Mouse (Mus musculus) limb, embryonic 11.5 days (tissue): ENCODE data around the gene Ilkap. TPM values are rescaled to one million over a fixed set of nuclear protein-coding genes. Genes with fewer than 3 reads are reported as not detected.

Experiments
- ATAC-seq: fragments of 200-750 bp; cut with Nextera tagmentation; 2 replicates; pipeline ENCODE4 v1.8.0; 2017; ENCODE audit warnings: low read depth; ENCODE audit not compliant: insufficient number of reproducible peaks, low FRiP score, low TSS enrichment
- DNase-seq: peaks from one replicate; pipeline ENCODE4 v3.0.0-alpha.2; 2015; ENCODE audit warnings: low spot score
- H3K27ac ChIP-seq: fragments of 300-500 bp; sonication (generic); replicated peaks from 2 replicates; pipeline ENCODE4 v1.5.1; 2014; ENCODE audit warnings: low read depth, mild to moderate bottlenecking, low read length
- H3K27me3 ChIP-seq: fragments of 300-500 bp; sonication (generic); 2 replicates; pipeline ENCODE4 v1.6.1; 2014; ENCODE audit warnings: mild to moderate bottlenecking, low read length, mixed read lengths; ENCODE audit not compliant: control insufficient read depth, insufficient read depth
- H3K36me3 ChIP-seq: fragments of 300-500 bp; sonication (generic); 2 replicates; pipeline ENCODE4 v1.6.1; 2014; ENCODE audit warnings: mild to moderate bottlenecking, low read length, moderate library complexity, mixed read lengths; ENCODE audit not compliant: control insufficient read depth, insufficient read depth
- H3K4me1 ChIP-seq: fragments of 300-500 bp; sonication (generic); 2 replicates; pipeline ENCODE4 v1.6.1; 2014; ENCODE audit warnings: low read length, mixed read lengths; ENCODE audit not compliant: control insufficient read depth, insufficient read depth
- H3K4me2 ChIP-seq: fragments of 300-500 bp; sonication (generic); 2 replicates; pipeline ENCODE4 v1.6.1; 2014; ENCODE audit warnings: low read depth, mild to moderate bottlenecking, moderate library complexity; ENCODE audit not compliant: severe bottlenecking
- H3K4me3 ChIP-seq: fragments of 300-500 bp; sonication (generic); 2 replicates; pipeline ENCODE4 v1.5.1; 2014; ENCODE audit warnings: low read depth, low read length
- H3K9ac ChIP-seq: fragments of 300-500 bp; sonication (generic); 2 replicates; pipeline ENCODE4 v1.6.1; 2014; ENCODE audit warnings: mild to moderate bottlenecking, low read length
- H3K9me3 ChIP-seq: fragments of 300-500 bp; sonication (generic); 2 replicates; pipeline ENCODE4 v1.6.1; 2016; ENCODE audit warnings: low read length; ENCODE audit not compliant: control insufficient read depth
- WGBS: fragments of 180-500 bp; shearing (Covaris S2); extraction: QIAGEN DNeasy Blood & Tissue Kit; methylation state at CpG from one replicate; pipeline ENCODE4 v1.1.7; 2014; 5-methylcytosine and 5-hydroxymethylcytosine counted together
- polyA plus RNA-seq: library from polyadenylated mRNA; unstranded; fragments of >200 nt; fragmentation: Nextera tagmentation; extraction: Ambion mirVana; gene quantifications from 2 replicates; pipeline ENCODE4 v1.2.1, GENCODE M21; 2014

The Ilkap gene
- polyA plus RNA-seq, 1 experiment from 2014 or later: 189 TPM

- H3K36me3 ChIP-seq: peaks cover 2% of the 10 kb centered on the region; the same call in 1 of the 2 replicates
- H3K4me1 ChIP-seq: peaks cover 24% of the 10 kb centered on the region
- H3K9ac ChIP-seq: peak overlapping the region; percentile 85
- H3K27ac ChIP-seq: peak overlapping the region; percentile 95
- ATAC-seq: peak; percentile 14; the same call in 1 of the 2 replicates
- 5% methylated on average over 60 of the region's 65 CpGs for WGBS
- no peaks in the 10 kb centered on the region for H3K9me3 ChIP-seq
- H3K27me3 ChIP-seq: no peaks in the 10 kb centered on the region
- peak overlapping the region; percentile 73 for H3K4me3 ChIP-seq
- no peak for DNase-seq
- H3K4me2 ChIP-seq: peak overlapping the region; percentile 99
Observed at GRCm38 (mm10) chr1:91412286-91413029, 13.8 kb upstream of the Ilkap start.

GRCm38 (mm10) chr1:91411631-91412285, 13.1 kb upstream of the Ilkap start:
- Histone ChIP-seq H3K36me3 (peaks cover 2% of the 10 kb centered on the region; the same call in 1 of the 2 replicates), H3K9ac (peak overlapping the region; percentile 85), H3K4me1 (peaks cover 24% of the 10 kb centered on the region), H3K9me3 (no peaks in the 10 kb centered on the region), H3K4me2 (peak overlapping the region; percentile 99), H3K27me3 (no peaks in the 10 kb centered on the region), H3K27ac (no peak overlapping the region), H3K4me3 (peak overlapping the region; percentile 73)
- DNase-seq: peak; percentile 25
- ATAC-seq: no peak
- 73% methylated on average over 8 of the region's 8 CpGs for WGBS

- 72% methylated on average over 4 of the region's 4 CpGs for WGBS
- DNase-seq: no peak
- no peaks in the 10 kb centered on the region for H3K27me3 ChIP-seq
Observed at GRCm38 (mm10) chr1:91407819-91408218, 9.2 kb upstream of the Ilkap start.

DNA sequence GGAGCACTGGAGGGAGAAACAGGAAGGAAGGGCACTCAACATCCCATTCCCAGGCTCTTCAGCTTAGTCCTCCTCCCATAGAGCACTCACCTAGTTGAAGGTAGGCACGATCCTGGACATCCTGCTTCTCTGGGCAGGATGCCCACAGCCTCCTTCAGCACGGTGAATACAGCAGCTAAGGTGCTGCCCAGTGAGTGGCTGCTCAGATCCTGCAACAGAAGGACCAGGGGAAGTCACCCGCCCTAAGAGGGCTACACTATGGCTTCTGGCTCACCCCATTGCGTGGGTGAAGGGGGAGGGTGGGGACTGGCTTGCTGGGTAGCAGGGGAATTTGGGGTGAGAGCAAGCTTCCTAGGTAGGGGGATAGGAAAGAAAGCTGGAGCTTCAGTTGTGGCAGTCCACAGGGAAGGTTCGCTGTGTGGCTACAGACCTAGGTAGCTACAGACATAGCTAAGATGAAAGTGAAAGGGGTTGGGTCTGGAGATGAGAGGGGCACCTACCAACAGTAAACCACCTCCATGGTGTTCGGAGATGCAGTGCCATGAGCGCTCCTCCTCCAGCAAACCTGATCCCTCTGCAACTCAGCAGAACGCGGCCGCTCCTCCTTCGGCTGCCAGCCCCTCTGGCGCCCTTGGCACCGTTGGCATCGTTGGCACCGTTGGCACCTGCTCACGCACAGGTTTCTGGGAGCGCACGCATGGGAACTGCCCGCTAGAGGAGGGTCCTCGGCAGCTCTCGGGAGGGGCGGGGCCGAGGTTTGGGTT, 7.0 kb upstream of the Ilkap start:
- H3K36me3 ChIP-seq: no peaks in the 10 kb centered on the region
- WGBS: 52% methylated on average over 23 of the region's 23 CpGs
- H3K27ac ChIP-seq: no peak overlapping the region
- H3K9me3 ChIP-seq: no peaks in the 10 kb centered on the region
- ATAC-seq (no peak), DNase-seq (no peak)
- no peak overlapping the region for H3K4me2 ChIP-seq
- H3K27me3 ChIP-seq: no peaks in the 10 kb centered on the region
- H3K4me1 ChIP-seq: no peaks in the 10 kb centered on the region
- no peak overlapping the region for H3K4me3 ChIP-seq
- no peak overlapping the region for H3K9ac ChIP-seq

More at GRCm38 (mm10) chr1:91407819-91408218, 9.2 kb upstream of the Ilkap start:
- Histone ChIP-seq H3K4me1 (peaks cover 11% of the 10 kb centered on the region), H3K9me3 (no peaks in the 10 kb centered on the region), H3K4me3 (no peak overlapping the region), H3K9ac (no peak overlapping the region), H3K36me3 (peaks cover 2% of the 10 kb centered on the region; the same call in 1 of the 2 replicates), H3K4me2 (no peak overlapping the region), H3K27ac (no peak overlapping the region)
- no peak for ATAC-seq

DNA sequence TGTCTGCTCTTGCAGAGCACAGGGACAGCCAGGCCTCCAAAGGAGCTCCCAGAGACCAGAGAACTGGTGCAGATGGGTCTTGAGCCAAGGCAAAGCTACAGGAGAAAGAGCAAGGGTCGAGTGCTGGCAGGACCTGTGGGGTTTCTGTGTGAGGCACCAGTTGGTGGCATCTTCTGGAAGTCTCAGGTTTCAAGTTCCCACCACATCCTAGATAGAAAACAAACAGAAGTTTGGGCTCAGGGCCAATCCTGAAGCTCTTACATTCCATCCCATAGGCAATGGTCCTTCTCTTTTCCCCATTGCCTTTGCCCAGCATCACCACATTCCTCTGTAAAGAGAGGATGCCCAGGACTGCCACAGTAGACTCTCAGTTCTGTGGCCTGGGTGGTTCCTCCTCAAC, 6.4 kb upstream of the Ilkap start:
- no peak for ATAC-seq
- 15% methylated on average over 1 of the region's 1 CpGs for WGBS
- H3K27ac ChIP-seq: no peak overlapping the region

DNA sequence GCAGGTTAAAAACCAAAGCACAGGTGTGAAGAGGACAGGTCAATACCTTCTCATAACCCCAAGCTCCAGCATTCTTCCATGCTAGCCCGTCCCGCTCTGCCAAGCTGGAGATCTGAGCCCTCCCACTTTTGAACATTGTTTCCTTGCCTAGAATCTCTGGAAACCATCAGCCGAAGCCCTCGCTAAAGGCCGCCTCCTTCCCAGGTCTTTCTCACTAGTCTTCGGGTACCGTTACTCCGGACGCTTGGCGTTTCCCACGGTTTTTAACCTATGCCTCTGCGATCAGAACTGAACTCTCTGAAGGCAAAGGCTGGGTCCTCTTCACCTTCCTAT, 722 bp downstream of the Ilkap start:
- peaks cover 6% of the 10 kb centered on the region for H3K4me1 ChIP-seq
- no peaks in the 10 kb centered on the region for H3K36me3 ChIP-seq
- peak overlapping the region; percentile 83 for H3K4me3 ChIP-seq
- peak overlapping the region; percentile 89 for H3K9ac ChIP-seq
- DNase-seq (no peak), ATAC-seq (no peak)
- H3K27ac ChIP-seq: no peak overlapping the region
- H3K27me3 ChIP-seq: no peaks in the 10 kb centered on the region
- H3K4me2 ChIP-seq: peak overlapping the region; percentile 89
- no peaks in the 10 kb centered on the region for H3K9me3 ChIP-seq
- 2% methylated on average over 12 of the region's 12 CpGs for WGBS

More for the DNA sequence above, 6.4 kb upstream of the Ilkap start:
- H3K9me3 ChIP-seq: no peaks in the 10 kb centered on the region
- no peaks in the 10 kb centered on the region for H3K27me3 ChIP-seq
- DNase-seq: no peak
- no peak overlapping the region for H3K4me3 ChIP-seq
- no peak overlapping the region for H3K4me2 ChIP-seq
- no peaks in the 10 kb centered on the region for H3K36me3 ChIP-seq
- no peak overlapping the region for H3K9ac ChIP-seq
- H3K4me1 ChIP-seq: no peaks in the 10 kb centered on the region

DNA sequence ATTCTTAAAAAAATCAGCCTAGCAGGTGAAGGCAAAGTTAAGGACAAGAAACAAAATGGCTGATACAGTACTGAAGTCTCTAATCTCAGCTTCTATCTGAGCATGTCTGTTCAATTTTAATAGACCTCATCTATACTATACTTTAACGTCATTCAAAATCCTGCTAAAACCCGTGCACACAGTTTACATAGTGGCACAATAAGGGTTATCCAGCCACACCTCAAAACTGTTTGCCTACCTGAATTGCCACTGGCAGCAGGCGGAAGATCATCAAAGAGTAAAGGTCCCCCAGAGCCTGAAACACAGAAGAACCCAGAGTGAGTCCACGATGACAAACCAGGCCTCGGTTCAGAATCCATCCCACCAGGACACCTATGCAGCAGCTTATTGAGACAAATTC, 8.2 kb downstream of the Ilkap start:
- no peaks in the 10 kb centered on the region for H3K27me3 ChIP-seq
- DNase-seq: no peak
- H3K4me1 ChIP-seq: no peaks in the 10 kb centered on the region
- no peak overlapping the region for H3K4me2 ChIP-seq
- H3K36me3 ChIP-seq: no peaks in the 10 kb centered on the region; the same call in 1 of the 2 replicates
- H3K27ac ChIP-seq: no peak overlapping the region
- WGBS: 97% methylated on average over 5 of the region's 5 CpGs
- no peak overlapping the region for H3K4me3 ChIP-seq
- H3K9ac ChIP-seq: no peak overlapping the region
- ATAC-seq: no peak
- no peaks in the 10 kb centered on the region for H3K9me3 ChIP-seq

DNA sequence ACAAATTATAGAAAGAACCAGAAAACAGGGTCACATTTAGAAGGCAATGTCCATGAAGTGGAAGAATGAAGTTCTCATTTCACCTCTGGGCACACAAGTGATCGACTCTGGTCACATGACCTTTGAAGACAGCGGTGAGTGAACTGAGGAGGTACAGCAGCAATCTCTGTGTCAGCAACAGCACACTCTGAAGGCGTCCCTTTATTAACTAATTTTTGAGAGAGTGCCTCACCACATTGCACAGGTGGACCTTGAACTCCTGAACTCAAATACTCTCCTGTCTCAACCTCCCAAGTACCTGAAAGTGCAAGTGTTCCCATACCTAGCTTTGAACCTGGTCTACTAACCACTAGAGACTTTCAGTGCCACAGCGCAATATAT, 17.5 kb downstream of the Ilkap start:
- Histone ChIP-seq H3K27me3 (no peaks in the 10 kb centered on the region), H3K36me3 (peaks cover 48% of the 10 kb centered on the region; the same call in 1 of the 2 replicates), H3K4me2 (no peak overlapping the region), H3K27ac (no peak overlapping the region), H3K4me1 (no peaks in the 10 kb centered on the region), H3K9ac (no peak overlapping the region), H3K9me3 (no peaks in the 10 kb centered on the region), H3K4me3 (no peak overlapping the region)
- DNase-seq (no peak), ATAC-seq (no peak)
- WGBS: 94% methylated on average over 4 of the region's 4 CpGs
